Mouse (Mus musculus) c-Kit-negative CD71-positive TER-119-positive erythroid progenitor cells, embryonic 14.5 days (primary cell): Measurements from ENCODE around the gene Rgl1.

Experiments used
- DNase-seq: peaks from one replicate; pipeline ENCODE4 v3.0.0-alpha.2; 2013; ENCODE audit warnings: low read depth, low spot score

The Rgl1 gene

GRCm38 (mm10) chr1:152587431-152587830 is 178.7 kb downstream of the Rgl1 start:
- DNase-seq = no peak

- DNase-seq = no peak
Observed at GRCm38 (mm10) chr1:152585385-152585984, 180.7 kb downstream of the Rgl1 start.

GRCm38 (mm10) chr1:152584933-152585332 is 181.2 kb downstream of the Rgl1 start:
- DNase-seq = no peak

GRCm38 (mm10) chr1:152581127-152581905 is 184.8 kb downstream of the Rgl1 start:
- DNase-seq = no peak

GRCm38 (mm10) chr1:152578944-152579343 is 187.2 kb downstream of the Rgl1 start:
- DNase-seq = no peak

- DNase-seq = no peak
Observed at GRCm38 (mm10) chr1:152578108-152578721, 187.9 kb downstream of the Rgl1 start.

- DNase-seq = no peak
Observed at GRCm38 (mm10) chr1:152576614-152577144, 189.5 kb downstream of the Rgl1 start.

- no peak for DNase-seq
Observed at GRCm38 (mm10) chr1:152575096-152575495, 191.1 kb downstream of the Rgl1 start.

- DNase-seq = no peak
Observed at GRCm38 (mm10) chr1:152573470-152574059, 192.6 kb downstream of the Rgl1 start.

- DNase-seq = no peak
Observed at GRCm38 (mm10) chr1:152572755-152573469, 193.2 kb downstream of the Rgl1 start.

- DNase-seq = no peak
Observed at GRCm38 (mm10) chr1:152571340-152571739, 194.8 kb downstream of the Rgl1 start.

GRCm38 (mm10) chr1:152570681-152571080 is 195.5 kb downstream of the Rgl1 start:
- no peak for DNase-seq

GRCm38 (mm10) chr1:152563282-152563681 is 202.9 kb downstream of the Rgl1 start:
- DNase-seq = no peak

- DNase-seq = no peak
Observed at GRCm38 (mm10) chr1:152562877-152563276, 203.3 kb downstream of the Rgl1 start.

GRCm38 (mm10) chr1:152560477-152560876 is 205.7 kb downstream of the Rgl1 start:
- no peak for DNase-seq

- no peak for DNase-seq
Observed at GRCm38 (mm10) chr1:152556576-152557281, 209.4 kb downstream of the Rgl1 start.

- no peak for DNase-seq
Observed at GRCm38 (mm10) chr1:152555944-152556573, 210.1 kb downstream of the Rgl1 start.

GRCm38 (mm10) chr1:152553912-152554547 is 212.1 kb downstream of the Rgl1 start:
- DNase-seq = no peak

GRCm38 (mm10) chr1:152550973-152551372 is 215.2 kb downstream of the Rgl1 start:
- DNase-seq = no peak

- DNase-seq = no peak
Observed at GRCm38 (mm10) chr1:152550544-152550943, 215.6 kb downstream of the Rgl1 start.
